Comparison of ENCODE assay signal across 28 mouse cellular contexts in genomic region chr1:96074710-96075109, GRCm38 (mm10).
"Had no signal": no experiment of that assay in that cellular context is flagged by ENCODE, and none has a peak within 500 bp of the region (broad histone marks: within the 10 kb centered on the region; RNA-seq: fewer than 3 reads in every experiment).

No protein-coding gene starts in this region.

- H3K9me3 ChIP-seq: embryonic facial prominence, embryonic 10.5 days; embryonic facial prominence, embryonic 12.5 days; embryonic facial prominence, embryonic 13.5 days; embryonic facial prominence, embryonic 15.5 days; forebrain, embryonic 10.5 days; forebrain, embryonic 12.5 days; forebrain, embryonic 13.5 days; forebrain, embryonic 15.5 days had no signal

- H3K4me1 ChIP-seq: embryonic facial prominence, embryonic 10.5 days; embryonic facial prominence, embryonic 12.5 days; embryonic facial prominence, embryonic 13.5 days; embryonic facial prominence, embryonic 15.5 days; forebrain, embryonic 10.5 days; forebrain, embryonic 12.5 days; forebrain, embryonic 13.5 days; forebrain, embryonic 15.5 days had no signal

- DNase-seq: cerebellum, adult 8-10 months; cerebellum, adult 9-10 months; cerebellum, adult 9-11 months; cerebellum, postnatal 10 days; cerebellum, postnatal 14 days; cerebellum, postnatal 25 days; cerebellum, postnatal 36 days; embryo, embryonic 11 days; forebrain, postnatal 0 days; gastrocnemius, adult 2 months; gastrocnemius, postnatal 10 days; gastrocnemius, postnatal 14 days; gastrocnemius, postnatal 25 days; gastrocnemius, postnatal 36 days; heart, adult 11 months; heart, adult 18-20 months; heart, adult 2 months had no signal

- H3K27ac ChIP-seq: embryonic facial prominence, embryonic 10.5 days; embryonic facial prominence, embryonic 12.5 days; embryonic facial prominence, embryonic 13.5 days; embryonic facial prominence, embryonic 15.5 days; forebrain, embryonic 10.5 days; forebrain, embryonic 12.5 days; forebrain, embryonic 13.5 days; forebrain, embryonic 15.5 days; gastrocnemius, adult 2 months; heart, adult 2 months had no signal

- H3K9ac ChIP-seq: embryonic facial prominence, embryonic 12.5 days; embryonic facial prominence, embryonic 13.5 days; embryonic facial prominence, embryonic 15.5 days; forebrain, embryonic 12.5 days; forebrain, embryonic 13.5 days; forebrain, embryonic 15.5 days; forebrain, postnatal 0 days had no signal

- H3K27me3 ChIP-seq: embryonic facial prominence, embryonic 12.5 days; embryonic facial prominence, embryonic 13.5 days; embryonic facial prominence, embryonic 15.5 days; forebrain, embryonic 12.5 days; forebrain, embryonic 13.5 days; forebrain, embryonic 15.5 days had no signal

- H3K4me2 ChIP-seq: embryonic facial prominence, embryonic 12.5 days; embryonic facial prominence, embryonic 13.5 days; embryonic facial prominence, embryonic 15.5 days; forebrain, embryonic 12.5 days; forebrain, embryonic 13.5 days; forebrain, embryonic 15.5 days had no signal

- ATAC-seq: forebrain, embryonic 13.5 days; forebrain, embryonic 14.5 days; forebrain, embryonic 15.5 days; forebrain, embryonic 16.5 days; forebrain, postnatal 0 days had no signal

- H3K4me3 ChIP-seq: embryonic facial prominence, embryonic 10.5 days; embryonic facial prominence, embryonic 12.5 days; embryonic facial prominence, embryonic 13.5 days; embryonic facial prominence, embryonic 15.5 days; erythroblast, embryonic 14.5 days; forebrain, embryonic 10.5 days; forebrain, embryonic 12.5 days; forebrain, embryonic 13.5 days; forebrain, embryonic 15.5 days; gastrocnemius, adult 2 months; heart, adult 2 months had no signal

- H3K36me3 ChIP-seq: embryonic facial prominence, embryonic 10.5 days; embryonic facial prominence, embryonic 12.5 days; embryonic facial prominence, embryonic 13.5 days; embryonic facial prominence, embryonic 15.5 days; forebrain, embryonic 10.5 days; forebrain, embryonic 12.5 days; forebrain, embryonic 15.5 days had no signal
